In genomic region chr11:88155998-88156397, GRCm38 (mm10) we compare ENCODE assay signal across 9 mouse cellular contexts. TPM values are rescaled to one million over a fixed set of nuclear protein-coding genes. Genes with fewer than 3 reads are reported as not detected.
DNase-seq lines count a peak whose midpoint lies in the region; ATAC-seq lines count a peak whose summit lies in the region.
"Had no signal": no experiment of that assay in that cellular context is flagged by ENCODE, and none has a peak within 500 bp of the region (broad histone marks: within the 10 kb centered on the region; RNA-seq: fewer than 3 reads in every experiment).

No protein-coding gene starts in this region.

- H3K9me3 ChIP-seq in neural tube, embryonic 11.5 days (ENCODE audit: control insufficient read depth, low read length), result no peaks in the 10 kb centered on the region
- no peaks in the 10 kb centered on the region for H3K9me3 ChIP-seq in limb, embryonic 12.5 days

- ATAC-seq in neural tube, embryonic 11.5 days (ENCODE audit: insufficient read depth, low FRiP score, low TSS enrichment), result no peak
- no peak for ATAC-seq in limb, embryonic 12.5 days (ENCODE audit: insufficient number of reproducible peaks, insufficient read depth, low FRiP score, low TSS enrichment, low read depth)
- ATAC-seq: forebrain, embryonic 16.5 days had no signal

- DNase-seq in gastrocnemius, postnatal 25 days, result peak; percentile 65
- no peak for DNase-seq in gastrocnemius, postnatal 4 days (ENCODE audit: low spot score in 2 of 2)
- no peak for DNase-seq in neural tube, embryonic 11.5 days (ENCODE audit: low spot score)
- no peak for DNase-seq in neural tube, embryonic 10.5 days (ENCODE audit: extremely low spot score, low spot score)
- DNase-seq in T-cell, adult 2 months (ENCODE audit: low spot score), result no peak
- no peak for DNase-seq in Muller cell, postnatal 12 days (ENCODE audit: inconsistent ontology term)
- DNase-seq in layer of hippocampus, postnatal 10 days (ENCODE audit: low spot score in 2 of 2), result no peak

- 66% methylated on average over 8 of the region's 8 CpGs for WGBS in neural tube, embryonic 11.5 days
- WGBS in limb, embryonic 12.5 days, result 44% methylated on average over 8 of the region's 8 CpGs

- H3K27ac ChIP-seq in neural tube, embryonic 11.5 days (ENCODE audit: low read depth, low read length), result peak overlapping the region; percentile 3; the same call in 1 of the 2 replicates
- peak overlapping the region; percentile 70 for H3K27ac ChIP-seq in limb, embryonic 12.5 days

- H3K4me1 ChIP-seq in neural tube, embryonic 11.5 days (ENCODE audit: control insufficient read depth, insufficient read depth, low read length), result peaks cover 46% of the 10 kb centered on the region
- peaks cover 83% of the 10 kb centered on the region for H3K4me1 ChIP-seq in limb, embryonic 12.5 days (replicated peaks)

- no peaks in the 10 kb centered on the region for H3K27me3 ChIP-seq in neural tube, embryonic 11.5 days (ENCODE audit: control insufficient read depth, insufficient read depth, low read length)
- no peaks in the 10 kb centered on the region for H3K27me3 ChIP-seq in limb, embryonic 12.5 days

- H3K4me2 ChIP-seq in neural tube, embryonic 11.5 days (ENCODE audit: low read depth), result no peak overlapping the region
- H3K4me2 ChIP-seq in limb, embryonic 12.5 days, result no peak overlapping the region

- no peak overlapping the region for H3K4me3 ChIP-seq in neural tube, embryonic 11.5 days (ENCODE audit: low read depth, low read length)
- H3K4me3 ChIP-seq in limb, embryonic 12.5 days (replicated peaks), result no peak overlapping the region

- peak overlapping the region; percentile 39; the same call in 1 of the 2 replicates for H3K9ac ChIP-seq in neural tube, embryonic 11.5 days (ENCODE audit: low read length)
- no peak overlapping the region for H3K9ac ChIP-seq in limb, embryonic 12.5 days (replicated peaks)

- H3K36me3 ChIP-seq in neural tube, embryonic 11.5 days (ENCODE audit: control insufficient read depth, insufficient read depth, low read length), result no peaks in the 10 kb centered on the region
- H3K36me3 ChIP-seq in limb, embryonic 12.5 days, result no peaks in the 10 kb centered on the region

RNA-seq across cellular contexts. Expression of gene Mrps23, which starts 48.2 kb away (rescaled TPM):
- 100 to 1,000 TPM; 126 to 133 TPM for total RNA-seq in gastrocnemius, postnatal 25 days (2021)
- total RNA-seq in gastrocnemius, postnatal 4 days (2021), result 100 to 1,000 TPM in 1 of 2 experiments, 10 to 100 TPM in 1; 97.6 to 102 TPM
- polyA plus RNA-seq in neural tube, embryonic 11.5 days (2014; fragmentation: Nextera tagmentation; extraction: Ambion mirVana), result 76.3 and 85.5 TPM in 2 replicates
- 53.2 and 59.5 TPM in 2 replicates for polyA plus RNA-seq in limb, embryonic 12.5 days (2016; fragmentation: Nextera tagmentation; extraction: Ambion mirVana)
- 10 to 100 TPM; 62.3 to 64.5 TPM for total RNA-seq in layer of hippocampus, postnatal 10 days (2021)

RNA-seq across cellular contexts. Expression of gene Cuedc1, which starts 58.1 kb away (rescaled TPM):
- 10 to 100 TPM; 76.3 to 78.6 TPM for total RNA-seq in gastrocnemius, postnatal 25 days (2021)
- total RNA-seq in gastrocnemius, postnatal 4 days (2021), result 10 to 100 TPM; 47.4 to 53.8 TPM
- polyA plus RNA-seq in neural tube, embryonic 11.5 days (2014; fragmentation: Nextera tagmentation; extraction: Ambion mirVana), result 18.2 and 21.3 TPM in 2 replicates
- polyA plus RNA-seq in limb, embryonic 12.5 days (2016; fragmentation: Nextera tagmentation; extraction: Ambion mirVana), result 32.1 and 37.3 TPM in 2 replicates
- 10 to 100 TPM; 42.0 to 45.7 TPM for total RNA-seq in layer of hippocampus, postnatal 10 days (2021)
